Mouse (Mus musculus) thymus, postnatal 10 days (tissue): ENCODE results near the gene Gm5039.
A peak's percentile ranks its signal among the peaks of the same experiment; 100 is the strongest.
"Not testable (repeated sequence)": the region's sequence is repeated elsewhere in the genome, so short reads cannot be mapped to it uniquely, and the experiment has no call there.

Experiments
- DNase-seq, 2 experiments: peaks; one replicate each; pipeline ENCODE4 v3.0.0; 2021; ENCODE audit warnings: low spot score in 2 of 2

Gene Gm5039

GRCm38 (mm10) chr12:88323926-88324325, at the start of gene Gm5039:
Gene Gm5039 (minus strand): TSS chr12:88324026.
- not testable (repeated sequence) for DNase-seq

GRCm38 (mm10) chr12:88372018-88372417, 48.2 kb upstream of the Gm5039 start:
- no peak for DNase-seq

- not testable (repeated sequence) for DNase-seq
Measured at GRCm38 (mm10) chr12:88370321-88370720, 46.5 kb upstream of the Gm5039 start.

GRCm38 (mm10) chr12:88369690-88370089, 45.9 kb upstream of the Gm5039 start:
- not testable (repeated sequence) for DNase-seq

GRCm38 (mm10) chr12:88368618-88369017, 44.8 kb upstream of the Gm5039 start:
- DNase-seq: no peak

GRCm38 (mm10) chr12:88367673-88368072, 43.8 kb upstream of the Gm5039 start:
- no peak for DNase-seq

GRCm38 (mm10) chr12:88361120-88361445, 37.3 kb upstream of the Gm5039 start:
- DNase-seq: no peak

- DNase-seq: peak; percentile 73 to 82
Measured at GRCm38 (mm10) chr12:88360441-88361119, 36.8 kb upstream of the Gm5039 start, which contains the start of gene Adck1. Gene Adck1 (plus strand): TSS chr12:88360554.

GRCm38 (mm10) chr12:88354182-88354702, 30.4 kb upstream of the Gm5039 start:
- DNase-seq: no peak

GRCm38 (mm10) chr12:88341286-88341685, 17.5 kb upstream of the Gm5039 start:
- not testable (repeated sequence) for DNase-seq

- DNase-seq: not testable (repeated sequence)
Measured at GRCm38 (mm10) chr12:88336662-88337413, 13.0 kb upstream of the Gm5039 start.

- DNase-seq: no peak
Measured at GRCm38 (mm10) chr12:88314556-88314955, 9.3 kb downstream of the Gm5039 start.

- DNase-seq: not testable (repeated sequence)
Measured at GRCm38 (mm10) chr12:88297171-88297570, 26.7 kb downstream of the Gm5039 start.

GRCm38 (mm10) chr12:88293082-88293481, 30.7 kb downstream of the Gm5039 start:
- DNase-seq: not testable (repeated sequence)

GRCm38 (mm10) chr12:88285224-88285623, 38.6 kb downstream of the Gm5039 start:
- not testable (repeated sequence) for DNase-seq

- DNase-seq: not testable (repeated sequence)
Measured at GRCm38 (mm10) chr12:88274400-88274799, 49.4 kb downstream of the Gm5039 start, which contains the start of gene Gm5662. Gene Gm5662 (minus strand): TSS chr12:88274500.
